Mouse (Mus musculus) c-Kit-negative CD71-positive TER-119-positive erythroid progenitor cells, embryonic 14.5 days (primary cell): ENCODE results near the gene Pcbp1.

Experiments used
- DNase-seq: peaks from one replicate; pipeline ENCODE4 v3.0.0-alpha.2; 2013; ENCODE audit warnings: low read depth, low spot score

Gene Pcbp1

DNA sequence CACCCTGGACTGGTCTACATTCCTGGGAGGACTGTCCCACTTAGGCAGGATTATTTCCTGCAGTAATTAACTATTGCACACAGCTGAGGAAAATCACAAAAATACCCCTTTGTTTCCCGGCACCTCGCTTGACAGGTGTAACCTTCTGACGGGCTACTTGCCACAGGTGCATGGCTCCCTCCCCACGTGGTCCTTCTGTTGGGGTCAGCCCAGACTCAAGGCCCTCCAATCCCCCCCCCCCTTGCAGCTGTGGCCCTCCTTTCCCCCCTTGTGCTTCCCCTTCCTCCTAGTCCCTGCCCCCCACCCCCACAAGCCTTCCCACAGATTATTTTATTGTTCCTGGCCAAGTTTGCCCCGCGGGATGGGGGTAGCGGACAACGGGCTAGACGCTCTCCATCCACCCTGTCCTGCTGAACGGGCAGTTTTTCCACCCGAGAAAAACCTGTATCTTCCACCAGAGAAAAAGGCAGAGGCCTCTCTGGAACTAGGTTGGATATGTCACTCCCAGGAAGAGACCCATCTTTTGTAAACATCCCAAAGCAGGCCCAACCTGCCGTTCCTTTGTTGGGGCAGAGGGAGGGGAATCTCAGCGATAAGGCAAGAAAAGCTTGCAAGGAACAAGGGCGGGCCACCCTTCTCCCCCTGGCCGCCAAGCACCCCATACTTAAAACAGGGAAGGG, 2.2 kb downstream of the Pcbp1 start:
- no peak for DNase-seq

DNA sequence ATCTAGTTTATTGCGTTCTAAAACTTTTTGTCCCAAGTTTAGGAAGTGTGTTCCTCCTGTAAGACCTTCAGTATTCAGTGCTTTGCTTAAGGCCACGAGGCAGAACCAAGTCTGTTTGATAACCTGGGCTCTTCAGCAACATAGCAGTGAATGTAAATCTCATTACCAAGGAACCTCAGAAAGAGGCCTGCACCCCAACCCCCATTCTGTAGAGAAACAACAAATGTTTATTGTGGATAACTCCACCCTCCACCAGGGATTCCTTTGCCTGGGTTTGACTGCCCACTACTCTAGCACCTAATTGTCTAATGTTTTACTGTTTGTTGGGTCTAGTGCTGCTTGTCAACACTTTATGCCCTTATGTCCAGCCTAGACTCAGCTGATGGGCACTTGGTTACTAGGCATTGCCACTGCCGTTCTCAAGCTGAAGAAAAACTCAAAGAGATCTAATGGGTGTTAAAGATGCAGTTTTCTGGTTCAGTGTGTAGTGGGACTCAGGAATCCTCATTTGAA, 2.8 kb downstream of the Pcbp1 start:
- DNase-seq: no peak

DNA sequence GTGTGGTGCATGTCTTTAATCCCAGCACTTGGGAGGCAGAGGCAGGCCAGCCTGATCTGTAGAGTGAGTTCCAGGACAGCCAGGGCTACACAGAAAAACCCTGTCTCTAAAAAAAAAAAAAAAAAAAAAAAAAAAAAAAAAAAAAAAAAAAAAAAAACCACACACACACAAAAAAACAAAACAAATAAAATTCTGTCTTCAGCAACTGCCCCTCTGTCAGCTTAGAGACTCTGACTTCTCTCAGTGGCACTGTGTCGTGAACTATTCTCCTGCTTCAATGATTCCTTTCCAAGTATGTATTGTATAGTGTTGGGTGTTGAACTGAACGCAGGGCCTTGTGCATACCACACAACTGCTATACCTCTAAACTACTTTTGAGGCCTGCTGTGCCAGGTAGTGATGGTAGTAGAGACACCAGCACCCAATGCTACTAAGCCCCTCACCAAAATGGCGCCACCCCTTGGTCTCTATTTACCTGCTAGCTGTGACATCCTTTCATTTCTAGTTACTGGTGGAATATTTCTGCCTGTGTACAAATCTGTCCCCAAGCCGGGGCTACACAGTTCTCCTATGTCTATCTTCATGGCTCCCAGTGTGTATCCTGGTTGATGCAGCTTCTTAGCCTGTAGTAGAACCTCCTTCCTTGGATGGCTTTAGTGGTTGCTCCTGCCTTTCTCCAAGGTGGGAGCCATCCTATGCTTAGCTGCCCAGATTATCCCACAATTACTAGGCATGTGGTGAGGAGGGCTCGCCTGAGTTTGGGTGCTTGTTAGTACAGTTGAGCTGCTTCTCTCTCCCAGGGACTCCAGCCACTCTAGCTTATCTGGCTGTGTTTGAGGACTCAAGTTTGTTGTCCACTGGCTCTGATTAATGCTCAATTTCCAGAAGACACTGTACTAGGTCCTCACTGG, 3.9 kb downstream of the Pcbp1 start:
- DNase-seq: no peak

DNA sequence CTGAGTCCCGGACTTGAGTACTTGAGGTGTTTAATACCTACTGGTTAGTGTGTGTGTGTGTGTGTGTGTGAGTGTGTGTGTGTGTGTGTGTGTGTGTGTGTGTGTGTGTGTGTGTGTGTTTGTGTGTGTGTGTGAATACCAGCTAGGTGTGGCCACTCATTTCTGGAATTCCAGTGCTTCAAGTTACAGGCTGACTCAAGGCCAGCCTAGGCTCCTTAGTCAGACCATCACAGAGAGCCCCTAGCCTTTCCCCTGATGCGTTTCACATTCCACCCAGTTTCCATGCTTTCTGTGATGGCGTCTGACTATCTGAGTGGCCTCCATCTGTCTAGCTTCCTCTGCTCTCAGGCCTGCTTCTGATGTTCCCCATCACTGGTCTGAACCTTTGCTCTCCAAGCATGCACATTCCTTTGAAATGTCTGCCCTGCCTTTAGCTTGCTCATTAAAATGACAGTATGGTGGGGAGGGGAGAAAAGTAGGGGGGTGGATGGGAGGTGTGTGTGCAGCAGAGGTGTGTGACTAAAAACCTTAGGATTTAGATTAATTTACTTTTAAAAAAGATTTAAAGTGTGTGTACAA, 6.3 kb downstream of the Pcbp1 start:
- DNase-seq: no peak

DNA sequence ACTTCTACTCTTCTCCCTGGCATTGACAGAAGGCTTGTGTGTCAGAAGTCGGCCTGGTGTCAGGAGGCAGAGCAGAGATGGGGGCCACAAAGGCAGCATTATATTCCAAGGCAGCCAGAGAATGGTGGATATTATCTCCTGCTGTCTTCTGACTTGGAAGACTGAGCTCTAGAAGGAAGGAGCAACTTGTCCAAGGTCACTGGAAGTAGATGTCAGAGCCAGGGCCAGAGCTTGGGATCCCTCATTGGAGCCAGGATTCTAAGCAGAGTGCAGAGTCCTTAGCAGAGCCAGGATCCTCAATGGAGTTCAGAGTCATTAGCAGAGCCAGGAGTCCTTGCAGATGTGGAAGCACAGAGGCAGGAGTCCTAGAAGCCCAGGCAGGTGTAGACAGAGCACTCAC, 10.1 kb downstream of the Pcbp1 start:
- DNase-seq: no peak

DNA sequence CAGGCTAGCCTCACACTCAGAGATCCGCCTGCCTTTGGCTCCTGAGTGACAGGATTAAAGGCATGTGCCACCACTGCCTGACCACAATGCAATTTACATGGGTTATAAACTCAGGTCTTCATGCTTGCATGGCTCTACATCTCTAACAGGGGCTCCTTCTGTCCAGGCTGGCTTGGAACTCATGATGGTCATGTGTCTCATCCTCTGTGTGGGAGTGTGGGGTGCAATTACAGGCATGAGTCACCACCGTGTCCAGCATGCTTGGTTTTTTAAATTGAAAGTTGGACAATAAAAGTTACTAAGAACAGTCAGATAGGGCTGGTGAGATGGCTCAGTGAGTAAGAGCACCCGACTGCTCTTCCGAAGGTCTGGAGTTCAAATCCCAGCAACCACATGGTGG, 12.8 kb downstream of the Pcbp1 start:
- DNase-seq: no peak

DNA sequence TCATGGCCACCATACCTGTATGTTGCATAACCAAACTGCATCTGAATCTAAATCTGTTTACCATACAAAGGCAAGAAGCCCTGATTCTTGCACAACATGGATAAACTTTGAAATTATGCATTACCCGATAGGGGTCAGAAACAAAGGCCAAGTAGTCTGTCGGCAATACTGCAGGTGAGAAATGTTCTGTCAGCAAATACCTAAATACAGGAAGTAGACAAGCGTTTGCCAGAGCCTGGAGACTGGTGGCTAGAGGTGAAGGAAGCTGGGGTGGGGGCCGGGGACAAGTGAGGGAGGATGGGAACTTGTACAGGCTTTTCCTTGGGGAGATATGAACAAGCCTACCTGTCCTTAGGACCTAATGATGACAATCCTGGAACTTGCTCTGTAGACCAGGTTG, 15.1 kb downstream of the Pcbp1 start:
- no peak for DNase-seq

DNA sequence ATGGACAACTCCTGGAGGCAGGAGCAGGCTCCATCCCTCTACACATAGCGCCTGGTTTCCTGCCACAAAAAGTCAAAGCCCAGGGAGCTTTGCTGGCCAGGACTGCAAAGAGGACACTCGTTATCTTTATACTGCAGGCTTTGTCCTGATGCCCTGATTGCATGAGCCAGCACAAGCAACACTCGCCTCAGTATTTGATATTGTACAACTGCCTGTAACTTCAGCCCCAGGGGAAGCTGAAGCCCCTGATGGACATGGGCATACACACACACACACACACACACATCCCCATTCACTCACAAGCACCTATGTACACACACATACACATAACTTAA, 16.3 kb downstream of the Pcbp1 start:
- DNase-seq: no peak

DNA sequence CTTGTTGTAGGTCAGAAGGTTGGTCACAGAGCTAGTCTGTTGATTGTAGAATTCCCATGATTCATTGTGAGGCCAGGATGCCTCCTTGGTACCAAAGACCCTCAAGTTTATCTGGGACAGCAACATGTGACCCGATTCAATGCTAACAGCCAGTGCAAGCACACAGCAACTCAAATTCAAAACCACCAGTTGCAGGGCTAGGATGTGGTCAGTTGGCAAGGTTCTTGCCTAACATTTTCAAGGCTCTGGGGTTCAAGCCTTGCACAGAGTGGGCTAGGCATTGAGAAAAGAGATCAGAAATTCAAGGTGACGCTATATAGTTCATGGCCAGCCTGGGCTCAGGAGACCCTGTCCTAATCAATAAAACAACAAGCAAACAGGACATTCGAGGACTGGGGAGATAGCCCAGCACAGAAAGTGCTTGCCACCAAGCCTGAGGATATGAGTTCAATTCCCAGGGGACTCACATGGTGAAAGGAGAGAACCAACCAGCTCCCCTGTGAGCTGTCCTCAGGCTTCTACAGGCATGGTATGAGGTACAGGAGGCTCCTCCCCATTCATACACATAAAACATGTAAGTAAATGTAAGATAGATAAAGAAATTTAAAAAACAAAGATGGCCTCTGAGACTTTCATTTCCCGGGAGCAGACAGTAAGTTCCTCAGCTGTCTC, 16.8 kb downstream of the Pcbp1 start:
- no peak for DNase-seq

DNA sequence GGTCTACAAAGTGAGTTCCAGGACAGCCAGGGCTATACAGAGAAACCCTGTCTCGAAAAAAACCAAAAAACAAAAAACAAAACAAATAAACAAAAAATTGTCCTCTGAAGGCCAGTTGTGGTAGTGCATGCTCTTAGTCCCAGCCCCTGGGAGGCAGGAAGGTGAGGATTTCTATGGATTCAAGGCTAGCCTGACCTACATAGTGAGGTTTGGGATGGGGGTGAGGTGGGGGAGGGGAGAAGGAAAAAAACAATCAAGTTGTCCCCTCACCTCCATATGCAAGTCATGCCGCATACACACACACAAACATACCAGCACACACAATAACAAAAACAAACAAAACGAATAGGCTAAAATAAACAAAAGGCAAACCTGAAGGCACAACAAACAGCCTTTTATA, 17.4 kb downstream of the Pcbp1 start:
- no peak for DNase-seq

DNA sequence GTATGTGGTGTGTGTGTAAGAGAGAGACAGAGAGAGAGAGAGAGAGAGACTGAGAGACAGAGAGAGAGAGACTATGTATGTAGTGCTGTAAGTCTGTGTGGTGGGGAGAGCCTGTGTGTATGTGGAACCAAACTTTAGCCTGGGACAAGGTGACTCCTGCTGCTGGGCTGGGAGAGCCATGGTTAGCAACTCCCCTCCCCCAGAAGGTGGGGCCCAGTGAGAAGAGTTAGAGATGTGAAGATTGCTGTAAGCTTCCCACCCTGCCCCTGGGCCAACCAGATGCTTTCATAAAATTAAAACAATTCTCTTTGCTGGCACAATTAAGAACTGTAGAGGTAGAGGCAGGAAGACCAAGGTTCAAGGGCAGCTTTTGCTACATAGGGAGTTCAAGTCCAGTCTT, 19.0 kb downstream of the Pcbp1 start:
- no peak for DNase-seq

DNA sequence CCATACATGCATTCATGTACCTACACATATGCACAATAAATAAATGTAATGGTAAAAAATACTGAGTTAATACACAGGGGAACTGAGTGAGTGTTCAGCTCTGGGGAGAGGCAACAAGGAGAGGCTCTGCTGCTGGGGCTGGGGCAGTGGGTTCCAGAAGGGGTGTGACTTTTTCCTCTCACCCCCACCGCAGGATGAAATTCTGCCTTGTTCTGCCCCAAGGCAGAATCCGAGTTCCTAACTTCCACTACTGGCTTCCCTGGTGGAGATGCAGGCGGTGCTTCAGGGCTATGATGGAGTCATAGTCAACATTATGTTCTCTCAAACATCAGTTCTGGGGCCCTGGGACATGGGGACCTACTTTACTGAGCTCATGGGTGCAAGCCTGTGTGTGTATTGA, 19.8 kb downstream of the Pcbp1 start:
- DNase-seq: no peak

DNA sequence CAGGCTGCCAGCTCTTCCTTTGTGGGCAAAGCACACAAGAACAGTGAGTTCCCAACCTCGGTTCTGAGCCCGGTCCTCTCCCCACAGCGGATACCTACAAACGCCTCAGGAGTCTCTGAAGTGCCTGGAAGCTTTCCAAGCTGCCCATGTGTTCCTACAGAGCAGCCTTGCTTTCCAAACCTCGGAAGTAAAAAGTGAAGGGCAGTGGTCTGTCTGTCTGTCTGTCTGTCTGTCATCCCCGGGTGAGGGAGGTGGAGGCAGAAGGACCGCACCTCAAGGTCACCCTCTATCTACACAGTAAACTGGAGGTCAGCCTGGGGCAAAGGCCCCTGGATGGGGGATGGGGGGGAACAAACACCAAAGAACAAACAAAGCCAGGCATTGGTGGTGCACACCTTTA, 20.4 kb downstream of the Pcbp1 start:
- DNase-seq: no peak

DNA sequence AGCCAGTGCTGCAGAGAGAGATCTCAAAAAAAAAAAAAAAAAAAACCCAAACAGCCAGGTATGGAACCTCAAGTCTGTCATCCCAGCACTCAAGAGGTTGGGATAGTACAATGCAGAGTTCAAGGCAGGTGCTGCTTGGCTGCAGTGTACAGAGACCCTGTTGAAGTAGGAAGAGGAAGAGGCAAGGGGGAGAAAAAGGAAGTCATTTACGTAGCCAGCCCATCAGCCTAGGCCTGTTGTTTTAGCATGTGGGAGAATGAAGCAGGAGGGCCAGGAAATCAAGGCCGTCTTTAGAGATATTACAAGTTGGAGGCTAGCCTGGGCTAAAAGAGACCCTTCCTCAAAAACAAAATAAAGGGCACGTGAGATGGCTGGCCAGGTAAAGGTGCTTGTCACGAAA, 22.6 kb downstream of the Pcbp1 start:
- DNase-seq: no peak

DNA sequence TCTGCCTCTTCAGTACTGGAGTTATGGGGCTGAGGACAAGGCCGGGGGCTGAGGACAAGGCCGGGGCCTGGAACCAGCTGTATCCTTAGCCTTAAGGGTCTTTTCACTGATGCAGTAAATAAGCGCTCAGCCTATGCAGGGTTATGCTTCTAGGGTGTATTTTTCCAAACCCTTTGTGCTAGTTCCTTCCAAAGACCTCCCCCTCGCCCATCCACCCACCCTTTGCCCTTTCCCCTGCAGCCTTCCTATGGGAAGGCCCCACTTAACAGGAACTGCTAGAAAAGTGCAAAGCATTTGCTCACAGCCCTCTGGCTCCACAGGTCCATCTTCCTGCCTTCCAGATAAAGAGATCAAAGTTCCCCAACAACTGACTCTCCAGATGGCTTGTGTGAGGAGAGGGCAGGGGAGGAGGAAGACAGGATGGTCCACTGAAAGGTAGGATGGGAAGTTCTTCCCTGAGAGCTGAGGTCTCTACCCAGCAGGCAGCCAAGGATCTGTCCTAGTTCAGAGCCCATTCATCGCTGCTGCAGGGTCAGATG, 26.5 kb downstream of the Pcbp1 start:
- no peak for DNase-seq

DNA sequence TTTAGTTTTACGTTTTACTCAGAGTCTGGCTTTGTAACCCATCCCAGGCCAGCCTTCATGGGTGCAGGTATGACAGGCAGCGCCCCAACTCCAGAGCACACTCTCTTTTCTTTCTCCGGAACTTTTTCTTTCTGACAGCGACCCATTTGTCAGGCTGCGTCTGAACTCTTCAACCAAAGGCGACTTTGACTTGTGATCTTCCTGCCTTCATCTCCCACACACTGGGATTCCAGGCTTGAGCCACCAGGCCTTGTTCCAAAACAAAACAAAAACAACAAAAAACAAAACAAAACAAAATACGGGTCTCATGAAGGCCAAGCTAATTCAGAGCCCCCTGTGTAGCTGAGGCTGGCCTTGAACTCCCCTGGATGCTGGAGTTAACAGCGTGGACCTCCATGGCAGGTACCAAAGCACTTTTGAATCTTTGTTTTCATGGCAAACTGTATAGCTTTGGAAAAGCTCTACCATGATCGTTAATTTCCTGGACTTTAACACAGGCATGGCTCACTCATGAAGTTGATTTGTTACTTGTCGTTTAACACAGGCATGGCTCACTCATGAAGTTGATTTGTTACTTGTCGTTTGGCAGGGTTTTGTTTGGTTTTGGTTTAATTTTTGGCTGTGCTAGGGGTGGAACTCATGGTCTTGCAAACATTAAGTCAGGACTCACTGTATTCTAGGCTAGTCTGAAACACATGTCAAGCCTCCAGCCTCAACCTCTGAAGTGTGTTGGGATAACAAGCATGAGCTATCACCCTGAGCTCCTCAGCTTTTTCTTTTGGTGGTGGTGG, 28.0 kb downstream of the Pcbp1 start:
- DNase-seq: no peak

DNA sequence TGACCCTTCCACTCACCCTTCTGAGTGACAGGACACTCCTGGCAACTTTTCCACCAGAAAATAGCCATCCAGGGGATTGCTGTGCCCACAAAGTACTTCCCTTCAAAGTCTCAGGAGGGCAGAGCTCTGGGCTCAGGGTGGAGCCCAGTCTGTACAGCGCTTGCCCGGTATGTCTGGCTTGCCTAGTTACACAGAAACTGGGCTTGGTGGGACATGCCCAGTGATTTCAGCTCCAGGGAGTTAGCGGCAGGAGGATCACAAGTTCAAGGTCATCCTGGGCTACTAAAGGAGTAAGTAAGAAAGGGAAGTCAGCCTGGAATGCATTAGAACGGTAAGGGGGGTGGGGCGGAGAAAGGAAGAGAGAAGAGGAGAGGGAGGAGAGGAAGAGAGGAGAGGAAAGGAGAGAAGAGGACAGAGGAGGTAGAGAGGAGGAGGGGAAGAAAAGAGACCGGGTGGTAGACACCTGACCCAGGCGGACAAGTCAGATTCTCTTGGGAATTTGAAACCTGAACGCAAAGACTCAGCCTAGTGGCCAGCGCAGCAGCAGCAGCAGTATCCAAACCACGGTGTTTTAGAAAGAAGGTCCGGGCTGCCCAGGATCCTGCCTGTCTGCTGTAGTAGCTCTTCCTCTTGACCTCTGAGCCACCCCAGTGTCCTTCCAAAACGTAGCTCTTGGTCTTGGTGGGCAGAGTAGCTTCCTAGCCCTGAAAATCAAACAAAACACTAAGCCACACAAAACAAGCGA, 28.9 kb downstream of the Pcbp1 start:
- no peak for DNase-seq

DNA sequence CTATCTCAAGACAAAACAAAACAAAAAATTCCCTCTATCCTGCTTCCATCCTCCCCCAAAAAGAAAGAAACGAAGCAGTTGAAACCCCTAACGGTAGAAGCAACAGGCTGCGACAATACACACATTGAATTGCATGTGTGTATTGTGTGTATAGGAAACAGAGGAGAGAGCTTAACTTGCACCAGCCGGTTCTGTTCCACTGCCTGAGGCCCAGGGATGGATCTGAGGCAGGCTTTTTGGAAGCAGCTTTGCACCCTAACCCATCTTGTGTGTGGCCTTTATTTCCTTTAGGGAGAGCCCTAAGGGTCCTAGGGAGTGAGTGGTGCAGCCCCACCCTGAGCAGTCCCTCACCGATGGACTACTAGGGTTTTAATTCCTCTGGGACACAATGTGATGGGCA, 29.5 kb downstream of the Pcbp1 start:
- no peak for DNase-seq

DNA sequence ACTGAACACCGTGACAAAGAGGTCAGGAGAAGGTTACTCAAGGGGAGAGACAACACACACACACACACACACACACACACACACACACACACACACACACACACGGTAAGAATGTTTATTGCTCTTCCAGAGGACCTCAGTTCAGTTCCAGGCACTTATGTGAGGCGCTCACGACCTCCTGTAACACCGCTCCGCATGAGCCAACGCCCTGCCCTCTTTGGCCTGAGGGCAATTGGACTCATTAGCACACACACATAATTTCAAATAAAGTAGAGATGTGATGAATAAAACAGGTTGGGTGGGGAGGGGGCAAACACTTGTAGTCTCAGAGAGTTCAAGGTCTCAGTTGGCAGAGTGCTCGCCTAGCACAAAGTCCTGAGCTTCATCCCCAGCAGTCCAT, 30.0 kb downstream of the Pcbp1 start:
- no peak for DNase-seq

DNA sequence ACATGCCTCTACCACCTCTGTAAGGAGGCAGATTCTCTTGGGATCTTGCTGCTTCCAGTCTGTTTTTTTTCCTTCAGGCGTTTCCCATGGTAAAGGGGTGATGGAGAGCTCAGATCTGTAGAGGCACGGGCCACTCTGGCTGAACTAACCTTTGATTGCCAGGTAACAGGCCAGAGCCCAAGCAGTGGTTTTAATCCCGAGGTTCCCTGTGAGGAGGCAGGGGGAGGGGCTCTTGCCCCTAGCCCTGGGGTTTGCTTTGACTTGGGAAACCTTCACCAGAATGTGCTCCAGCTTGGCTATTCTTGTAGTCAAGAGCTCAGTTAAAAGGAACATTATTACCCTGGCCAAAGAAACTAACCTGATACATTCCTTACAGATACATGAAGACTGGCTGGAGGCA, 30.5 kb downstream of the Pcbp1 start:
- no peak for DNase-seq
